Mouse (Mus musculus) cerebellum, postnatal 10 days (tissue): ENCODE data around the gene 2010111I01Rik.
A peak's percentile ranks its signal among the peaks of the same experiment; 100 is the strongest.

Experiments used
- DNase-seq, 2 experiments: peaks; one replicate each; pipeline ENCODE4 v3.0.0; 2021; ENCODE audit warnings: mixed read lengths in 2 of 2

The 2010111I01Rik gene

DNA sequence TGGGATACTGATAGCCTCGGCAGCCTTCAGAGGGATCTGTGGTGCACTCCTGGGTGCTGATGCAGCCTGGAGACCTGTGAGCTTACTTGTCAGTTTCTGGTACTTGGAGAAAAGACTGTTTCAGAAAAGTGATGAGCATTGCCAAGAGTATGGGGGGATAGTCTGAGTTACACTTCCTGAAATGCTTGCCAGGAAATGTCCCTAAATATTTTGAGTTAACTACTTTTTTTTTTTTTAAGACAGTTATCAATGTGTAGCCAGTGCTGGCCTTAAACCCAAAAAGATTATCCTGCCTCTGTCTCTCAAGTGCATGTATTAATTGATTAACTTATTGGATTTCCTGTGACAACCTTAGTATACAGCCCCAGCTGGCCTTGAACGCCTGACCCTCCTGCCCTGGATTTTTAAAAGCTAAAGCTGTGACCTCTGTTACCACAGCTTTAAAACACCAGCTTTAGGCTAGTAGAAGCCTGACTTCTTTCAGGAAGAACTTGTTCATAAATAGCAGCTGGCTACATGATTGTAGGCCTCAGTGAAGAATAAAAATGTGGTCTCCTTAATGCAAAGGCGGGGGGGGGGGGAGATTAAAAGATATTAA lies 150.6 kb downstream of the 2010111I01Rik start:
- no peak for DNase-seq

DNA sequence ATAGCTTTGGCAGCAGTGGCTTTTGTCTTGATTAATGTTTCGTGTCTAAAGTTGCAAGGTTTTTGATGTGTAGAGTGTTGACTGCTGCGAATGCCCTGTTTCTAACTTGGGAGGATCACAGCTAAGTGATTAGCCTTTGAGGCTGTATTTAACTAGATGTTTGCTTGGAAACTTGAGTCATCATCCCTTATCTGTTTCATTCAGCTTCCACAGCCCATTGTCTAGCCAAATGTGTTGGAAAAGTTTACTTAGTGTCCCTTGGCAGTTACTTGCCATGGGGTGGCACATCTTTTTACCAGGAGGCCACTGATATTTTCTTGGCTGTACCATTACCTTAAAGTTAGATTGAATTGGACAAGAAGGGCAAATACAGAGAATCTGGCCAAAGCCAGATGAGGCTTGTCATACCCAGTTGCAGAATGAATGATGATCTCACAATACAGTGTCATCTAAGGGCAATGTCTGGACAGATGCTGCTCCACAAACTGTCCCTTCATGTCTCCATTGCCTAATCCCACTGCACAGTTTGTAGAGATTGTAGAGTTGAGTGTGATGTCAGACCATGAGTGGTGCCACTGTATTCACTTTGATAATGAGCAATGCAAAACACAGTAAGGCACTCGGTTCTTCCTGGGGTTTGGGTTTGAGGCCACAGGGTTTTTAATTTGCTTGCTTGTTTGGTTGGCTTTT lies 152.9 kb downstream of the 2010111I01Rik start:
- no peak for DNase-seq

DNA sequence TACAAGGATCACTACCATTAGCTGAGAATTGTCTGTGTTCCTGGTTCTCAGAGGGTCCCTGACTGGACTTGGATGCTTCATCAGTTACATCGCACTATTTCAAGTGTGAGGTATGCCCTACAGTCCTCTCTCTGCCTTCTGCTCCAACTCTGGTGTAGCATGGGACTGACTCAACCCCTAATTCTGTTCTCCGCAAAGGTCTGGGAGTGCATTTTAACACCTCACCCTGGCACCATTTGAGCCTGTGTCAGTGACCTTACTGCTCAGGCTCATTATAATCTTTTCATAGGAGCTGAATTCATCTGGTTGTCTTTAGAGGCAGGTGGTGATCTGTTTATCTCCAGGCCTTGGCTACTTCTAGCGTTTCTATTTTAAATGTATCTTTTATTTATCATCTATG lies 154.0 kb downstream of the 2010111I01Rik start:
- no peak for DNase-seq

DNA sequence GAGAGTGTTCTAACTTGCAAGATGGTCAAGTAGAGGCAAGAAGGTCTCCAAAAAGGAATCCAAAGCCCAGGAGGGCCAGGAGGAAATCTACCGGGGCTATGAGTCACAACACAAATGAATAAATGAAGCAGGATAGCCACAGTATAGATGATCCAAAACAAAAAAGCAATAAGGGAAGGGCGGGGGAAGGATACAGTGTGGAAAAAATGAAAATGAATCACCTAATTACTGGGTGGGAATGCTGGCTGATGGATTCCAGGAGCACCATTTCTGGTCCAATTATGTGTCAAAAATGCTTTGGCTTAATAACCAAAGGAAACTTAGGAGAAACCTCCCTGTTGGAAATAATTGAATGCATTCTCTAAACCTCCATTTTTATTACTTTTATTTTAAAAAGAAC lies 155.6 kb downstream of the 2010111I01Rik start:
- no peak for DNase-seq

DNA sequence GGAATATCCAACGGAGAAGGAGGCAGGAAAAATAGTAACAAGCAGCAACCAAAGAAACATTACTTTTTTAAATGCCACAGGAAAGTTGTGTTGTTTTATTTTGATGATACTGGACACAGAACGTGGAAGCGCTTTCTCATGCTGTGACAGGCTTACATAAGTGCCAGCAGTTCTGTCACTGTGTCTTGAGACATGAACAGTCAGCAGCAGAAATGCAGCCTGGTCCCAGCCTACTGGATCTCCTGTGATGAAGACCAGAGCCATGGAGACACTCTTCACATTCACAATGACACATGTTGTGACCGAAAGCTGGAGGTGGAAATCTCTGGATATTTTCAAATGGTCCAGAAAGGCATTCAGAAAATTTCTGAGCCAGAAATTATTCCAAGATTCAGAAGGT lies 157.1 kb downstream of the 2010111I01Rik start:
- no peak for DNase-seq

DNA sequence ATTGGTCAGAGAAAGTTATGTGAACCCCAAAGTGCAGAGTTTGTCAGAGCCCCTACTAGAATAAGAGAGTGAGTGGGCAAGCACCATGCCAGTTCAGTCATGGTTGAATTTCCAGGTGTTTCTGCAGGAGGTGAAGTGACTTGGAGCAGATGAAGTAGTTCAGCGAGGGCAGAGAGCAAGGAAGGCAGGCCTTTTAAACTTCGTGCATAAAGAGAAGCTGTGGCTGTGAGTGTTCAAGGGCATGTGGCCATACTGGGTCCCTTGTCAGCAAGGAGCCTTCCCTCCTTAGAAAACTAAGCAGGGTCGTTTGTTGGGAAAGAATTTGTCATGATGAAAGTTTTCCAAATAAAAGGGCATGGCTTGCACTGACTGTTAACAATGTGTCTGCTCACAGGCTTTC lies 161.5 kb downstream of the 2010111I01Rik start:
- DNase-seq: no peak

DNA sequence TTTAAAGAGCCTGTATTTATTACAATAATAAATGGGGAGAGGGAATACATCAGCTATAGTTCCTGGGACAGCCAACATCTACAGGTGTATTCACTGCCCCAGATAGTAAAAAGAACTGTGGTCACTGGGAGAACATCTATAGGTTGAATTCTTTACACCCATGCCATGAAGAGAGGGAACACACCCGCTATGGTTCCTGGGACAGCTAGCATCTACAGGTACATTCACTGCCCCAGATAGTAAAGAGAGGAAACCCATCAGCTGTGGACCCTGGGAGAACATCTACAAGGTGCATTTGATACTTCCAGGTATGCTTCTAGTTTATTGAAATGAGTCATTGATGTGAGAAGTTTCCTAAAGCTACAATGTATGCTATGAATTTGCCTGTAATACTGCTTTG lies 162.8 kb downstream of the 2010111I01Rik start:
- no peak for DNase-seq

DNA sequence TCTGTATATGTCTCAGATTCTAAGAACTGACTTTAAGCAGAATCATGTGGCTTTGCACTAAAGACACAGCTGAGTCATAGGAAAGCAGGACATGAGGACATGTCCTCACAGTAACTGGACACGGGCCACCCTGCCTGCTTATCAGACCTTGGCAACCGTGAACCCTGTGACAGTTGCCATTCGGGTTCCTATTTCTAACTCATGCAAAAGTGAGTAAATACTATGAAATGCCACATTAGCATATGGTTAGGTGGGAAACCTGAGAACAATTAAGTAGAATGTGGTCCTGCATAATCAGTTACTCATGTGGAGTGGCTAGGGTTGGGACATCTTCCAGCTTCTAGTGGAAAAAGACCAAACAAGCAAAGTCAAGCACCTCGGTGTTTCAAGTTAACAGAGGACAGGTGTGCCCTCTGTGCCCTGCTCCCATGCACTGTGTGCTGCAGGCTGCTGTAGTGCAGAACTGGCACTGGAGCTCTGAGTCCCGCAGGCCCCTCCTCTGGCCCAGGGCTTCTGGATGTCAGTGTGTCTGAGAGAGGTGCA lies 170.3 kb downstream of the 2010111I01Rik start:
- no peak for DNase-seq

DNA sequence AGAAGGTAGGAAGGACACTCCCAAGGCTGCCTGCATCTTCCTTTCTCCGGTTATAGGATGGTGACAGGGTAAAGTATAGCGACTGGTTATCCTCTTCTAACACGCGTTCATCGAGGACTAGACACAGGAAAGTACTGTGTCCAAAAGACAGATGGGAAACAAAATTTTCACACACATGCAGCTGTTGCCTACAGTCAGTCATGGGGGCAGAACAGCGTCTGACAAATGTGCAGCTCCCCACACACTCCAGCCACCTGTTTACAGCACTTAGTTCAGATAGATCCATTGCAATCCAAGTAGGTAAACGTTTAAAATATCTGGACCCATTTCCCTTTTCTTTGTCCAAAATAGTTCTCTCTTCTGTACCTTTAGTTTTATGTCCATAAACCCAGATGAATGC lies 171.3 kb downstream of the 2010111I01Rik start:
- DNase-seq: no peak

DNA sequence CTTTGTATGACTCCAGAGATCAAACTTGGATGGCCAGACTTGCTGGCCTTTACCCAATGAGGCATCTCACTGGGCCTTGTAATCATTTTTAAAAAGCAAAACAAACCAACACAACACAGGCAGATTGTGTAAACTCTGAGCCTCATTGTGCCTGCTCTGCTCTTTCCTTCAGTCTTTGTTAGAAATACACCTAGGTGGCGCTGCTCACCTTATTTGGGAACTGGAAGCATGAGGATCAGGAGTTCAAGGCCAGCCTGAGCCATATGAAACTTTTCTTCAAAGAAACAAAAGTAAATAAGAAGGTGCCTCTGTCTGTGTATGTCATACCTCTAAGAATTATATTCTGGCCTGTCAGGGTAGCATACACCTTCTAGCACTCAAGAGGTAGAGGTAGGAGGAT lies 172.1 kb downstream of the 2010111I01Rik start:
- DNase-seq: peak; percentile 20 to 27

DNA sequence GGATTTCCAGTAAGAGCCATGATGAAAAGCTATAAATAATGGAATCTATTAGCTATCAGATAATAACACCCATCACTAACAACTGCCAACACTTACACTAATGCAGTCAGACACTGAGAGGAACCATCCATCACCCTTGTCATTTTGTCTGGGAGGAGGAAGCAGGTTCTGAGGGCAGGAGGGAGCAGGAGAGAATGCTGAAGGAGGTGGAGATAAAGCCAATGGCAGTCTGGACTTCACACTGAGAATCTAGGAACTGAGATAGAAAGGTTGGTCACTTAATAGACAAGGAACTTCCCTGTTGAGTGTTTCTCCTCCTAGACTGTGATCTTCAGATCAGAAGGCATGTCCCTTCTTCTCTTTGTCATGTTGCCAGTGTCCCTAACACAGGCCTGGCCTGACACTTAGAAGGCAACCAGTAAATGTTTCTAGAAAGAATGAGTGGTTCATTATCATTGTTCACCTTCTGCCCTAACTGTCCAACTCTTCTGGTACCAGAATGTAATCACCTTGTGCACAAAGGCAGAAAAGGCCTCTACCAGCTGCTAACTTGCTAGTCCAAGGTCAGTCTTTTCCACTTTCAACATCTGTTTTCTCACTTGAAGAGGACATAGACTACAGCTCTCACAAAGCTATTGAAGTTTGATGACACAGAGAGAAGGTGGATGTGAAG lies 173.8 kb downstream of the 2010111I01Rik start:
- DNase-seq: no peak

DNA sequence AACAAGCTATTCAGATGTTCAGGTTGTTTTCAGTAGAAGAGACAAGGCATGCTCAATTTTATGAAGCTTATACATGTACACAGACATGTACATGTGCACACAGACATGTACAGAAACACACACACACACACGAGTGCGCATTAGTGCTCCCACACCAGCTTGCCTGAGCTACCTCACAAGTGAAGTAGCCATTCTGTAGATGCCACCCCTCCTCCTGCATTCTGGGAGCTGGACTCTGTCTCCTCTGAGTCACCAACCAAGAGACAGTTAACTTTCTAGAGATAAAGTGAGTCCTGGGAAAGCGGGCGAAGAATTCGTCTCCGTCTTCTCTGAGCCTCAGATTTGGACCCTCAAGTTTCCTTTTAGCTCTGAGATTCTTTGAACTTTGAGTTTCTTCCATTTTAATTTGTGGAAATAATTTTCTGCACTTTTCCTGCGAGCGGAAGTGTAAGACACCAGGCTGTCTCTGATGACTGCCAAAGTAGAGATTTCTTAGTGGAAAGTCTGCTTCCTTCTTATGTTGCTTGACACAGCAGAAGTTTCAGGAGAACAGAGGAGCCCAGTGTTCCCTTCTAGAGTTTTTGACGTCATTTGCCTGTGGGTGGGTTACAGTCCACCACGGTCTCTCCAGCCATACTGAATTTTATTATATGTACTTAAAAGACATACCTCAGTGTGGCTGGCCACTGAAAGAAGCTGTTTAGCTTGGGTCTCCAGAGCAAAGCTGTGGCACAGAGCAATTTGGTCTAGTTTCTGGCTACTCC lies 175.0 kb downstream of the 2010111I01Rik start:
- no peak for DNase-seq

DNA sequence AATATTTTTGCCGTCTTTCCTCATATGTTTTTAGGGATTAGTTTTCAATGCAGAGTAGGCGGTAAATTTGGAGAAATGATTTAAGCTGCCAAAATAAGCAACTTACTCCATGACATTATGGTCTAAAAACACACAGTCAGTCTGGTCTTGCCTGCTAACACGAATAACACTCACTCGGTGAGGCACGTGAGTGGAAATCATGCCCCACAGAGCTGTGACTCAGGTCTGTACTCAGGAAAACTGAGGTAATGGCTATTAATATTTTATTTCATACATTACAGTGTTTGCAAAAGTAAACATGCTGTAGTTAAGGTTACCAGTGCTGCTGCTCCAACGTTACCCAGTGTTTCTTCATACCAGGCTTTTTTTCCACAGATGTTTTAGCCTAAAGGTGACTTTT lies 176.1 kb downstream of the 2010111I01Rik start:
- DNase-seq: no peak

DNA sequence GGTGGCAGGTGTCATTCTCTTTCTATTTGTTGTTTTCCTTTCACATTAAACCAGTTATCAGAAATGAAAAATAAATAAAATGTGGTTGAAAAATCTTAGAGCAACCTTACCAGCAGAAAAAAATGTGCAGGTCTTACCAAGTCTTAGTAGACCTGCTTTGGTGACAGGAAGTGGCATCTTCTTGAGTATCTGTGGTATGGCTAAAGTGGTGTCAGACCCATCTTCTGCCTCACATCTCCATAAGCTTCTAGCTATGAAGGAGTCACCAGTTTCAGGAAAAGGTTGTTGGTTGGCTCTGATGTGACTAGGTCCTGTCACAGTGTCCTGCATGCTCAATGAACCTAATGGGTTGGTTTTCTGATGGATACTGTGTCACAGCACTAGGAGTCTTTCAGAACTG lies 176.6 kb downstream of the 2010111I01Rik start:
- DNase-seq: no peak

DNA sequence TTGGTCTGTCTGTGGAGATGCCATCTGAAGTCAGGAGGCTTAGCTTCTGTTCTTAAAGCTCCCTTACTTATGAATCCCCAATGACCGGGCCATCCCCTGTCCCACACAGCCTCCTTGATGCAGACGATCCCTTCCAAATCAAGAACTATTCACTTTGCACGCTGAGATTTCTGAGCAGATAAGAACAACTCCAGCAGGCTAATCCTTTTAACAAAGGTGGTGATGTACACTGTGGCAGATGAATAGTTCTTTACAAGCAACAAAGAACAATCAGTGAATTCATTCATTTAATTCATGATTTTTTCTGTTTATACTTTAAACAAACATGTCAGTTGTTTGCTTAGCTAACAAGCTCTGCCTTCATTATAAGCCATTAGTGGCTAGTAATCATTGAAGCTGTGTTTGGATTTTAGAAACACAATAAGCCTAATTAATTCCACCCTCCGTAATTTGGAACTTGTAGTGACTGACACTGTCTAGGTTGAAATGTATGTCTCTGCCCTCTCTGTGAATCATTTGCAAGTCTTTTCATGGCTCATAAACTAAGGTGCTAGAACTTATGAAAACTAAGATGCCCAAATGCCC lies 182.0 kb downstream of the 2010111I01Rik start:
- DNase-seq: no peak

DNA sequence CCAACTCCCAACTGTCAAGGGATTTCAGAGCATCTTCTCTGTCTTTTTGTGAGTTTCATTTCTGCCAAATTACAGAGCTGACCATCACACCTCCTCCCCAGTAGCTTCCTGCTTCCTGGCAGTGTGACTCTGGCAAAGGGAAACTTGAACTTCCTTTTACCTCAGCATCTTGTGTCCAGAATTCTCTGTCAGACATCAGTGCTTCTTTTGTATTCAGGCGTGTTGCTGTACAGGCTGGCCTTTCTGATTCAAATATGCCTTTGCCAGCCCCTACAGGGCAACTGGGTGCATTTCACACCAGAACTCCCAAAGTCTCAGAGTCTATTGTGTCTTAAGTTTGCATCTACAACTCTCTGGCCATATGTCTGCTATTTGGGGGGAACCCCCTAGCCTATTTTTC lies 183.5 kb downstream of the 2010111I01Rik start:
- DNase-seq: no peak

DNA sequence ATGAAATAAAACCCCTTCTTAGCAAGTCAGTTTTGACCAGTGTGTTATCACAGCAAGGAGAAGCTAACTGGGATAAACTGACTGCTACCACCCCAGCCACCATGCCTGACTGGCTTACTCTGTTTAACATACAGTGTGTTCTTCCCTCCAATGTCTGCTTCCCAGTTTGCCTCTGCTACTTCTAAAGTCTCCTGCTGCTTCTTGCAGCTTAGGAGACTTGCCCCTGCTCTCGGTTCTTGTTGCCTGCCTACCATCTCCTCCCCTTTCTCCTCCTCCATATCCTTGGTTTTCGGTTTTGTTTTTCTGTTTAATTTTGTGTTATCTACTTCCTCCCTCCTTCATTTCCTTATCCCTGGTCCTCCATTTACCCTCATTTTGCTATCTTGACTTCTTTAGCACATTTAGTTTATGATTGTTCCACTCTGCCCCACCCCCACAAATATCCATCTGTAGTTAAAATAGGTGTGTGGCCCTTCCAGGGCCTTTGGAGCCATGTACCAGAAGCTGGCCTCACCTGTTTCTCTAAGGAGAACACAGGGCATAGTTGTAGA lies 185.9 kb downstream of the 2010111I01Rik start:
- no peak for DNase-seq

DNA sequence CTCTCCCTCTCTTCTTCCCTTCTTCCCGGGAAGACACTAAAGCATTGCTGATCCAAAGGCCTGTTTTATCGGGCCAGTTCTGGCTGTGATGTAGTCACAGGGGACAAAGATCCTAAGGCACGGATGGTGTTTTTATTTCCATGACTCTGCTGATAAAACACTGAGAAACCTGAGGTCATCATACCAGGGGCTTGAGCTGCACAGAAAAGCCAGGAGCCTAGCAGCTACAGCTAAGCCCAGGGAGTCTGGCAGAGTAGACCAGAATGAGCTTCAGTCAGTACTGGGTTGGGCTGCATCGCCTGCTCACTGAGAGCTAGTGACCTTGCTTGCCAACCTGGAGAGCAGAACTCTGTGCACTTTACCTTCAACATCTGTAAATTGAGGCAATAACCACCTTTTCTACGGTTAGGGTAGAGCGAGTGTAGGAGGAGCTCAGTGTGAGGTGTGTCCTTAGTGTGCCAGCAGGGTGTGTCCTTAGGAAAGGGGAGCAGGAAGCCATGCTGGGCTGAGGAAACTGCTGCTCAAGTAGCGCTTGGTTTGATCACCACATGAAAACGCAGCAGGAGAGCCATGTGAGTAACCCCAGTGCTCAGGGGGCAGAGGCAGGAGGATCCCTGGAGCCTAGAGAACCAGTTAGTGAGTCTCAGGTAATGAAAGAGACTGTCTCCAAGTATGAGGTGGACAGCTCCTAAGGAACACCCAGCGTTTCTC lies 186.5 kb downstream of the 2010111I01Rik start:
- no peak for DNase-seq

DNA sequence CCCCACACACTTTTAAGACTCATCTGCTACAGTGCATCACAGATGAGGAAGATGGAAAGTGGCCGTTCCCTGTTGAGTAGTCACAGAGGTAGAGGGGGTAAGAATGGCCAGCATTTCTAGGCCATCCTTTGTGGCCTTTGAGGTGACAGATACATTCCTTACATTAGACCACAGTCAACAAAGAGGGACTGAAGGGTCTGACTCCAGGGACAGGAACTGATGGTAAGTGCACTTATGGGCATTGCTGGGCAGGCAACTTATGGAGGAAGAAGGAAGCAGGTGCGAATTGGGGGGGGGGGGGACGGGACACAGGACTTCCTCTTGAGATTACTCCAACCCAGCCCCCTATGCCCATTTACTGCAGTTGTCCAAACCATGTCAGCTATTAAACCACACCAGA lies 187.8 kb downstream of the 2010111I01Rik start:
- no peak for DNase-seq

DNA sequence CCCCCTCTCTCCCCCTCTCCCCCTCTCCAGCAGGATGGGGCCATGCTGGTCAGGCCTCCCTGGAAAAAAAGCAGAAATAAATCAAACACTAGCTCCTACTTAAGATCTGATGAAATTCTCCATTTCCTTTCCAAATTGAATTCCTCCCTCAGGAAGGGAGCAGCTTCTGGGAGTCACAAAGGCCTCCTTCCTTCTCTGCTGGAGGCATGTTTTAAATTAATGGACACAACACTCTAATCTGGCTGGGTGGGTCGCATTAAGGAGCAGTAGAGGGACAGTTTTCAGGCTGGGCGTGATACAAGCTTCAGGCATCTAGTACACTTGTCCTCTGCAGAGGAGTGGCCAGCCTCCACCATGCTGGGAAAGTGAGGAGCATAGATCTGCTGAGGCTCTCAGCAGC lies 188.7 kb downstream of the 2010111I01Rik start:
- DNase-seq: no peak

DNA sequence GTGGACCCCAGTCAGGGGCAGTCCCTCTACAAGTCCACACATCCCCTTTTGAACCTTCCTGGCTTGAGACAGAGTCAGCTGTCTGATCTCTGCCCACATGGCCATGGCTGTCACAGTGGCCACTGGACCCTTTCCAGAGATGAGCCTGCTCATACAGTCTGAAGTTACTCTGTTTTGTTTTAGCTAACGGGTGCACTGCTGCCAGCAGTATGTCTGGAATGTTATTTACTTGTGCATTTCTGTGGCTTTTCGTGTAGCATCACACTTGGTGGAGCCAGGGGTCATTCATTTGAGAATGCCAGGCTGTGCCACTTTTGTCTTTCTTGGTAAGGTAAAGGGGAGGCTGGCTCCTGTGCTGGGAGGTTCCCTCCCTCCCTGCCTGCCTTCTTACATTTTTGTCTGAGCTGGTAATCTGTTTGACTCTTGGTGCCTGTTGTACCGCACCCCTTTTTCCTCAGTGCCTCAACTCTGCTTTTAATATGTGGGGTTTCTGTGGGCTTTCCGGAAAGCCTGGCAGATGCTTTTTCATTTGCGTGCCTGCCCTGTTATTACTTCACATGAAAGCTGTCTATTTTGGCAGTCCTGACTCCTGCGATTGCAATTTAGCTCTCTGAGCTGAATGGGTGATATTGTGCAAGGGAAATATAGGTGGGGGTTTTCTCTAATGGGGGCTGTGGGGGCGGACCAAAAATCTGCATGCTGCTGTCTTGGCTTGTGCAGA lies 190.3 kb downstream of the 2010111I01Rik start:
- DNase-seq: peak; percentile 76 to 81
